Mouse (Mus musculus) neural tube, embryonic 11.5 days (tissue): ENCODE measurements around the gene Nceh1. TPM values are rescaled to one million over a fixed set of nuclear protein-coding genes. Genes with fewer than 3 reads are reported as not detected.

Experiments
- ATAC-seq: fragments of 200-750 bp; cut with Nextera tagmentation; 2 replicates; pipeline ENCODE4 v1.8.0; 2017; ENCODE audit warnings: moderate number of reproducible peaks, mild to moderate bottlenecking, moderate TSS enrichment, moderate library complexity; ENCODE audit not compliant: insufficient read depth, low FRiP score, low TSS enrichment
- DNase-seq: peaks from one replicate; pipeline ENCODE4 v3.0.0-alpha.2; 2015; ENCODE audit warnings: low spot score
- H3K27ac ChIP-seq: fragments of 300-500 bp; sonication (generic); 2 replicates; pipeline ENCODE4 v1.5.1; 2014; ENCODE audit warnings: low read depth, mild to moderate bottlenecking, low read length
- H3K27me3 ChIP-seq: fragments of 300-500 bp; sonication (generic); 2 replicates; pipeline ENCODE4 v1.6.1; 2014; ENCODE audit warnings: mild to moderate bottlenecking, low read length, mixed read lengths; ENCODE audit not compliant: control insufficient read depth, insufficient read depth
- H3K36me3 ChIP-seq: fragments of 300-500 bp; sonication (generic); 2 replicates; pipeline ENCODE4 v1.6.1; 2014; ENCODE audit warnings: mild to moderate bottlenecking, low read length, moderate library complexity, mixed read lengths; ENCODE audit not compliant: control insufficient read depth, insufficient read depth
- H3K4me1 ChIP-seq: fragments of 300-500 bp; sonication (generic); 2 replicates; pipeline ENCODE4 v1.6.1; 2014; ENCODE audit warnings: low read length, mixed read lengths; ENCODE audit not compliant: control insufficient read depth, insufficient read depth
- H3K4me2 ChIP-seq: fragments of 300-500 bp; sonication (generic); 2 replicates; pipeline ENCODE4 v1.6.1; 2014; ENCODE audit warnings: low read depth, mild to moderate bottlenecking, moderate library complexity
- H3K4me3 ChIP-seq: fragments of 300-500 bp; sonication (generic); 2 replicates; pipeline ENCODE4 v1.5.1; 2014; ENCODE audit warnings: low read depth, low read length
- H3K9ac ChIP-seq: fragments of 300-500 bp; sonication (generic); 2 replicates; pipeline ENCODE4 v1.6.1; 2014; ENCODE audit warnings: mild to moderate bottlenecking, low read length
- H3K9me3 ChIP-seq: fragments of 300-500 bp; sonication (generic); 2 replicates; pipeline ENCODE4 v1.6.1; 2016; ENCODE audit warnings: low read length; ENCODE audit not compliant: control insufficient read depth
- WGBS: fragments of 180-500 bp; shearing (Covaris S2); extraction: QIAGEN DNeasy Blood & Tissue Kit; methylation state at CpG from one replicate; pipeline ENCODE4 v1.1.7; 2014; 5-methylcytosine and 5-hydroxymethylcytosine counted together
- polyA plus RNA-seq: library from polyadenylated mRNA; unstranded; fragments of >200 nt; fragmentation: Nextera tagmentation; extraction: Ambion mirVana; gene quantifications from 2 replicates; pipeline ENCODE4 v1.2.1, GENCODE M21; 2014

Gene Nceh1
- polyA plus RNA-seq, 1 experiment from 2014 or later = 4.0 TPM

DNA sequence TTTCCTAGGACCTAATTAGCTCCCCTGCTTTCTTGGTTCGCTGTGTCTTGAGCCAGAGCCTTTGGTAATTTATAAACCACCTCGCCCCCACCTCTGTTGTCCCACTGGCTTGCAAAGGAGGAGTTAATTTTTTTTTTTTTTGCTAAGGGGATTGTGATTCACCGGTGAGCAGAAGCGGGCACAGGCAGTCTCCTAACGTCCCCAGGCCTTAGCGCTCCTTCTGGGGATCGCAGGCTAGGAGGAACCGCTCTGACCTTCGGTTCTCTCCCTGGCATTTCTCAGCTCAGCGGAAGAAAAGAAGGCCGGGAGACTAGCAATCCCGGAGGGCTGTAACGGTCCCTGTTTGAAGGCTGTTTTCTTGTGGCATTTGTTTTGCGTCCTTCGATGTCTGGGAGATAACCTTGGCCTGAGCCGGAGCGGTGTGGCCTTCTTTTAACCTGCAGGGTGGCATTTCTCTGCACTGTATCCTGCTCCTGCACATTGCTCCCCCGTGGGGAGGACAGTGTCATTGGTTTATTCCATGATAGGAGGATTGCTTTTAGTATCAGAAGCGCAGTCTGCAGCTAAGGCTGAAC is 923 bp downstream of the Nceh1 start:
- H3K4me3 ChIP-seq = peak overlapping the region; percentile 65
- DNase-seq (no peak), ATAC-seq (no peak)
- no peaks in the 10 kb centered on the region for H3K27me3 ChIP-seq
- H3K9me3 ChIP-seq = no peaks in the 10 kb centered on the region
- H3K27ac ChIP-seq = no peak overlapping the region
- peak overlapping the region; percentile 59 for H3K9ac ChIP-seq
- 12% methylated on average over 19 of the region's 19 CpGs for WGBS
- H3K36me3 ChIP-seq = no peaks in the 10 kb centered on the region
- H3K4me1 ChIP-seq = no peaks in the 10 kb centered on the region
- peak overlapping the region; percentile 92 for H3K4me2 ChIP-seq

DNA sequence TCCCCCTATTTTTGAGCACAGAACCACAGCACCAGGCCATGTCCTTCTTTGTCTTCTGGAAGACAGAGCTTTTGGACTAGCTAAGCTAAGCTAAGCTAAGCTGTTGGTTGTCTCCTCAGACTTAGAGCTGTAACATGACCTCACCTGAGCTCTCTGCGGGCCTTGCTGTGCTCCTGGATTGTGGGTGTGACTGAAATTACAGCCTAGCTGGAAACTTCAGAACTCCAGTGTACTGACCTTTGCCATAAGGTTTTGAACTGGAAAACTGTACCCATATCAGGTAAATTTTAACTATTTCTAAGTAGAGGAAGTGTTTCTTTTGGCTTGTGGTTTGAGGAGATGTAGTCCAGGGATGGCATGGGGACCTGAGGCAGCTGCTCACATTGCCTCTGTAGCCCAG is 5.6 kb downstream of the Nceh1 start:
- DNase-seq = no peak
- Histone ChIP-seq H3K27me3 (no peaks in the 10 kb centered on the region), H3K36me3 (no peaks in the 10 kb centered on the region), H3K4me1 (no peaks in the 10 kb centered on the region), H3K9me3 (no peaks in the 10 kb centered on the region), H3K4me2 (no peak overlapping the region), H3K4me3 (no peak overlapping the region), H3K9ac (no peak overlapping the region), H3K27ac (no peak overlapping the region)
- 82% methylated on average over 1 of the region's 1 CpGs for WGBS
- no peak for ATAC-seq

DNA sequence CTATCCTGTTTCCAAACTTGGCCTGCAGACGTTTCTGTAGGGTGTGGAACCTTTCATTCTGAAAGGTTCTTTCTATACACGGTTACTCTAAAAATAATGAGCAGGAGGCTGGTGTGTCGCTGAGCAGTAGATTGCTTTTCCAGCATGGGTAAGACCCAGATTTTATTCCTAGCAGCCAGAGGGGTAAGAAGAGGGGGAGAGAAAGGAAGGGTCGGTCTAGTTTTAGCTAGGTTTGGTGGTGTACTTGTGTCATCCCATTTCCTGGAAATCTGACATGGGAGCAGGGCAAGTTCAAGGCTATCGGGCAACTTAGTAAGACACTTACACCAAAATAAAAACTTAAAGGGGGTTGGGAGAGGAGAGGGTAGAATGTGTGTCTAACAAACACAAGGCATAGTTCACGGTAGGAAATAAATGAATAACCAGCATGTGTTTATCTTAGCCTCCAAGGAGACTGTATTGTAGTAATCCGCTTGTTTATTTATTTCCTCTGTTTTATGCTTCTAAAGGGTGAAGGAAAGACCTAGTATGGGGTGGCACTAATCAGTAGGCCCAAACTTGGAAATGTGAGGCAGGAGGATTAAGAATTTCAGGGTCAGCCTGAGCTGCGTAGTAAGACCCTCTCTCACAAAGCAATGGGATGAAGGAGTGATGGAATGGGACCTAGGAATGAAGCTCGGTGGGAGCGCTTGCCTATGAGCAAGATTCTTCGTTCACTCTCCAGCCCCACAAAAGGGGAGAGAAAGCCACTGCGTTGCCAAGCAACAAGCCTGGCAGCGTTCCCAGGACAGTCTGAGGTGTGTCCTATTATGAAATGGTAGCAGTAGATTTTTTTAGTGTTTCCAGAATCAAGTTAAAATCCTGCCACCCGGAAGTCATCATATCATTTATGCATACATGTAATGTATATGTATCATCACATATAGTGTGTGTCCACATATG is 6.8 kb downstream of the Nceh1 start:
- 86% methylated on average over 14 of the region's 14 CpGs for WGBS
- H3K4me3 ChIP-seq = no peak overlapping the region
- DNase-seq (no peak), ATAC-seq (no peak)
- H3K4me1 ChIP-seq = no peaks in the 10 kb centered on the region
- no peak overlapping the region for H3K9ac ChIP-seq
- no peaks in the 10 kb centered on the region for H3K9me3 ChIP-seq
- H3K27me3 ChIP-seq = no peaks in the 10 kb centered on the region
- H3K4me2 ChIP-seq = no peak overlapping the region
- H3K36me3 ChIP-seq = no peaks in the 10 kb centered on the region
- no peak overlapping the region for H3K27ac ChIP-seq

DNA sequence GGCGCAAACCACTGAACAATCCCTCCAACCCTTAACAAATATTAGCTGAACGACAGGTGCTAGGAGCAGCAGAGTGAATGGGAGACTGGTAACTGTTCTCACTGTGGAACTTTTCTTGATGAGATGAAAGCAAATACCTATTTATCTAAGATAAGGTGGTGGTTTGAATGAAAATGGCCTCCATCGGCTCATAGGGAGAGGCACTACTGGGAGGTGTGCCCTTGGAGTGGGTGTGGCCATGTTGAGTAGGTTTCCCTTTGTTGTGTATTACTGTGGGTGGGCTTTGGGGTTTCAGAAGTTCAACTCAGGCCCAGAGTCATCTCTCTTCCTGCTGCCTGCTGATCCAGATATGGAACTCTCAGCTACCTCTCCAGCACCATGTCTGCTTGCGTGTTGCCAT is 8.1 kb downstream of the Nceh1 start:
- Histone ChIP-seq H3K9me3 (no peaks in the 10 kb centered on the region), H3K27ac (no peak overlapping the region), H3K4me3 (no peak overlapping the region), H3K4me2 (no peak overlapping the region), H3K9ac (no peak overlapping the region), H3K27me3 (no peaks in the 10 kb centered on the region), H3K4me1 (no peaks in the 10 kb centered on the region), H3K36me3 (no peaks in the 10 kb centered on the region)
- ATAC-seq (no peak), DNase-seq (no peak)
- WGBS = 91% methylated on average over 4 of the region's 4 CpGs

DNA sequence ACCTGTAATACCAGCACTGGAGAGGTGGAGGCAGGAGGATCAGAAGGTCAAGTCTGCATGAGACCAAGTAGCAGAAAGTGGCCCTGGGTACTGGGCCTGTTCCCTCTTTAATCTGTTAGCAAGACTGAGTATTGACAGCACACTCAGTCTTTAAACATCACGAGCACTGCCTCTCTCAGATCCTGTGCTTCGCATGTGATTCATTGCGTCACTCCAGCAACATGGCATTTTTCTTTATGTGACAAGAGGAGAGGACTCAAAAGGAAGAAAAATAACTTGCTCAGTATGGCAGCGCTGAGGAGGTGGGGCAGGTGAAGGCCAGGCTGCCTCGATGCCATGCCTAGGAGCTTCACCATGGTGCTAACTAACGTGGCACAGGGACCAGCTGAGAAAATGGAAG is 9.1 kb downstream of the Nceh1 start:
- Histone ChIP-seq H3K27ac (no peak overlapping the region), H3K9me3 (no peaks in the 10 kb centered on the region), H3K4me1 (no peaks in the 10 kb centered on the region), H3K36me3 (no peaks in the 10 kb centered on the region), H3K4me2 (no peak overlapping the region), H3K27me3 (no peaks in the 10 kb centered on the region), H3K9ac (no peak overlapping the region), H3K4me3 (no peak overlapping the region)
- no peak for DNase-seq
- WGBS = 87% methylated on average over 6 of the region's 6 CpGs
- ATAC-seq = no peak

DNA sequence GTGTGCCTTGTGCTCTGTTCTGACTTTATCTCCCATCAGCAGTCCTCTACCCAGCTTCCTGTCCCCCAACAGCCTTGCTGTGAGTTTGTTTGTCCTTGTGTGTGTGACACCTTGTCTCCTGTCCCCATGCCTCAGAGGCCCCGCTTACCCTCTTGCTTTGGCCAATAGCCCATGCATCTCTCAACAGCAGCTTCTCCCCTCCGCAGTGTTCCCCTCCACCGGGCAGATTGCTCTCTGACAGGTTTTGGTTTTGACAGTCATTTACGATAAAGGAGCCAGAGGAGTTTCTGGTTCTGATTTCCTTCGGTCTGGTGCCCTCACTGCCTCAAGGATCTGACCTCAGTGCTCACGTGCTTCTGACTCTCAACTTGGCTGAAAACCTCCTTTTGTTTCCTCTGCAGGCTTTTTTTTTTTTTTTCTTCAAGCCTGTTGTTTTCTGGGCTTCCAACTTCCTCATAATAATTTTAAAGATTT is 11.1 kb downstream of the Nceh1 start:
- WGBS = 63% methylated on average over 6 of the region's 6 CpGs
- H3K4me3 ChIP-seq = no peak overlapping the region
- no peaks in the 10 kb centered on the region for H3K36me3 ChIP-seq
- H3K4me2 ChIP-seq = no peak overlapping the region
- DNase-seq (no peak), ATAC-seq (no peak)
- H3K9ac ChIP-seq = no peak overlapping the region
- H3K9me3 ChIP-seq = no peaks in the 10 kb centered on the region
- H3K4me1 ChIP-seq = no peaks in the 10 kb centered on the region
- H3K27ac ChIP-seq = no peak overlapping the region
- no peaks in the 10 kb centered on the region for H3K27me3 ChIP-seq

DNA sequence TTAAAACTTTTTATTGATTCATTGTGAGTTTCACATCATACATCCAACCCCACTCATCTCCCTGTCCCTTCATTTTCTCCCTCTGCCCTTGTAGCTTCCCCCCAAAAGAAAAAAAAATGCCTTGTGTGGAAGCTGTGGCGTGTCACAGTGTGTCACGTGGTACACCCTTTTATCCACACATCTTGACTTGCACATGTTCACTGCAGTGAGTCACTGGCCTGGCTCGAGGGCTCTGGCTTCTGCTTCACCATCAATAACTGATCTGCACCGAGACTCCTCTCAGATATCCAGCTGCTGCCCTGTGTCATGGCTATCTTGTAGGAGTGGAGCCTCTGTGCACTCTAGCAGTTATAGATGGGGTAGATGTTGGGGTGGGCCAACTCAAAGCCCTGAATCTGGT is 12.4 kb downstream of the Nceh1 start:
- 84% methylated on average over 4 of the region's 4 CpGs for WGBS
- Histone ChIP-seq H3K4me1 (no peaks in the 10 kb centered on the region), H3K27ac (no peak overlapping the region), H3K27me3 (no peaks in the 10 kb centered on the region), H3K4me2 (no peak overlapping the region), H3K9me3 (no peaks in the 10 kb centered on the region), H3K4me3 (no peak overlapping the region), H3K36me3 (no peaks in the 10 kb centered on the region), H3K9ac (no peak overlapping the region)
- DNase-seq (no peak), ATAC-seq (no peak)

DNA sequence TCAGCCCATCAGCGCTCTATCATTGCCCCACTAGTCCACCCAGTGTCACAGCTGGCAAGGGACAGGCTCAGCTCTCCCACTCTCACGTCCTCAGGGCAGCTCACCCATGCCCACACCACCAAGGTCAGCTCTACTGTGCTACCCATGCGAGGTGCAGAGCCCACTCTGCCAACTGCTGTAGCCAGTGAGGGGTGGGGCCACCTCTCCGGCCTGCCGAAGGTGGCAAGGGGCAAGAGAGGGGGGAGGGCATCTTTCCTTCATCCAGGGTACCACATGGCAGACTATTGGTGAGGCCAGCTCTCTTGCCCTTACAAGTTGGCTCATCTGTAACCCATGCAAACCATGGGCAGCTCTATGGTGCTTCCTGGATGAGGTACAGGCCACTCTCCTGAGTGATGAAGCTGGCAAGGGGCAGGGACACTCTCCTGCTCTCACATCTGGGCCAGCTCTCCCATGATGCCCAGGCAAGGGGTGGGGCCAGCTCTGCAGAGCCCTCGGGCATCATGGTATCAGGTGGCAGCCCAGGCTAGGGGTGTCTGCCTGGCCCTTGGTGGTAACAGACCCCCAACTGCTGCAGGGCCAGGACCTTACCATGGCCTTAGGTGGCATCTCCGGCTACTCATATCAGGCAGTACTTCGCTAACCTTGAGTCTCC is 12.9 kb downstream of the Nceh1 start:
- H3K4me2 ChIP-seq = no peak overlapping the region
- no peaks in the 10 kb centered on the region for H3K27me3 ChIP-seq
- H3K9me3 ChIP-seq = no peaks in the 10 kb centered on the region
- ATAC-seq (no peak), DNase-seq (no peak)
- no peaks in the 10 kb centered on the region for H3K36me3 ChIP-seq
- no peak overlapping the region for H3K4me3 ChIP-seq
- H3K9ac ChIP-seq = no peak overlapping the region
- no peak overlapping the region for H3K27ac ChIP-seq
- WGBS = 92% methylated on average over 8 of the region's 8 CpGs
- H3K4me1 ChIP-seq = no peaks in the 10 kb centered on the region
